Mouse (Mus musculus): ENCODE data around the gene Dnah12. TPM values are rescaled to one million over a fixed set of nuclear protein-coding genes. Genes with fewer than 3 reads are reported as not detected.
"Not testable (repeated sequence)": the region's sequence is repeated elsewhere in the genome, so short reads cannot be mapped to it uniquely, and the experiment has no call there.

Dnah12 gene
- polyA plus RNA-seq, 1 experiment from 2014 or later, result 0.05 TPM

- H3K9ac ChIP-seq (ENCODE audit: low read length), result no peak overlapping the region
- ATAC-seq (ENCODE audit: insufficient read depth, low FRiP score), result peak; percentile 13; the same call in 1 of the 2 replicates
- 55% methylated on average over 3 of the region's 3 CpGs for WGBS
These were observed 194.2 kb downstream of the Dnah12 start for GRCm38 (mm10) chr14:26887244-26887643.

GRCm38 (mm10) chr14:26890777-26891176 lies 197.7 kb downstream of the Dnah12 start:
- no peaks in the 10 kb centered on the region for H3K36me3 ChIP-seq (ENCODE audit: control insufficient read depth, insufficient read depth, low read length)
- no peak overlapping the region for H3K9ac ChIP-seq (ENCODE audit: low read length)
- ATAC-seq (ENCODE audit: insufficient read depth, low FRiP score), result no peak
- WGBS, result 82% methylated on average over 3 of the region's 3 CpGs
- H3K4me3 ChIP-seq (replicated peaks; ENCODE audit: low read length), result no peak overlapping the region
- H3K4me2 ChIP-seq (ENCODE audit: low read depth, low read length), result no peak overlapping the region
- H3K4me1 ChIP-seq (ENCODE audit: control insufficient read depth, insufficient read depth, low read length), result no peaks in the 10 kb centered on the region
- no peaks in the 10 kb centered on the region for H3K27me3 ChIP-seq (ENCODE audit: control insufficient read depth, insufficient read depth, low read length)
- no peak overlapping the region for H3K27ac ChIP-seq (ENCODE audit: low read length)
- no peaks in the 10 kb centered on the region for H3K9me3 ChIP-seq (replicated peaks; ENCODE audit: control insufficient read depth, low read length)

More at GRCm38 (mm10) chr14:26887244-26887643, 194.2 kb downstream of the Dnah12 start:
- Histone ChIP-seq H3K27ac (ENCODE audit: low read length) (no peak overlapping the region), H3K4me2 (ENCODE audit: low read depth, low read length) (no peak overlapping the region), H3K4me3 (replicated peaks; ENCODE audit: low read length) (no peak overlapping the region), H3K27me3 (ENCODE audit: control insufficient read depth, insufficient read depth, low read length) (no peaks in the 10 kb centered on the region), H3K9me3 (replicated peaks; ENCODE audit: control insufficient read depth, low read length) (no peaks in the 10 kb centered on the region), H3K36me3 (ENCODE audit: control insufficient read depth, insufficient read depth, low read length) (no peaks in the 10 kb centered on the region), H3K4me1 (ENCODE audit: control insufficient read depth, insufficient read depth, low read length) (no peaks in the 10 kb centered on the region)

- no peak within 1 kb of the TSS for H3K4me2 ChIP-seq (ENCODE audit: low read depth, low read length)
- H3K36me3 ChIP-seq (ENCODE audit: control insufficient read depth, insufficient read depth, low read length), result no peaks in the 10 kb centered on the region
- ATAC-seq (ENCODE audit: insufficient read depth, low FRiP score), result no peak
- WGBS, result 89% methylated on average over 4 of the region's 4 CpGs
- no peak within 1 kb of the TSS for H3K4me3 ChIP-seq (replicated peaks; ENCODE audit: low read length)
- H3K27ac ChIP-seq (ENCODE audit: low read length), result no peak within 1 kb of the TSS
- no peaks in the 10 kb centered on the region for H3K4me1 ChIP-seq (ENCODE audit: control insufficient read depth, insufficient read depth, low read length)
- H3K9me3 ChIP-seq (replicated peaks; ENCODE audit: control insufficient read depth, low read length), result no peaks in the 10 kb centered on the region
- no peak within 1 kb of the TSS for H3K9ac ChIP-seq (ENCODE audit: low read length)
- no peaks in the 10 kb centered on the region for H3K27me3 ChIP-seq (ENCODE audit: control insufficient read depth, insufficient read depth, low read length)
These were observed 201.3 kb downstream of the Dnah12 start, which contains the start of gene Asb14 for GRCm38 (mm10) chr14:26894392-26894791. Gene Asb14, plus strand, starts transcription at chr14:26894557.

- ATAC-seq (ENCODE audit: insufficient read depth, low FRiP score), result no peak
- H3K4me3 ChIP-seq (replicated peaks; ENCODE audit: low read length), result no peak overlapping the region
- H3K4me2 ChIP-seq (ENCODE audit: low read depth, low read length), result no peak overlapping the region
- H3K9me3 ChIP-seq (replicated peaks; ENCODE audit: control insufficient read depth, low read length), result no peaks in the 10 kb centered on the region
- H3K36me3 ChIP-seq (ENCODE audit: control insufficient read depth, insufficient read depth, low read length), result no peaks in the 10 kb centered on the region
- H3K9ac ChIP-seq (ENCODE audit: low read length), result no peak overlapping the region
- no peaks in the 10 kb centered on the region for H3K4me1 ChIP-seq (ENCODE audit: control insufficient read depth, insufficient read depth, low read length)
- 75% methylated on average over 2 of the region's 2 CpGs for WGBS
- H3K27me3 ChIP-seq (ENCODE audit: control insufficient read depth, insufficient read depth, low read length), result no peaks in the 10 kb centered on the region
- H3K27ac ChIP-seq (ENCODE audit: low read length), result no peak overlapping the region
These were observed 206.4 kb downstream of the Dnah12 start for GRCm38 (mm10) chr14:26899490-26899889.

- no peaks in the 10 kb centered on the region for H3K36me3 ChIP-seq (ENCODE audit: control insufficient read depth, insufficient read depth, low read length)
- H3K4me3 ChIP-seq (replicated peaks; ENCODE audit: low read length), result no peak overlapping the region
- 77% methylated on average over 12 of the region's 12 CpGs for WGBS
- no peak overlapping the region for H3K4me2 ChIP-seq (ENCODE audit: low read depth, low read length)
- H3K27ac ChIP-seq (ENCODE audit: low read length), result no peak overlapping the region
- H3K9me3 ChIP-seq (replicated peaks; ENCODE audit: control insufficient read depth, low read length), result no peaks in the 10 kb centered on the region
- no peak for ATAC-seq (ENCODE audit: insufficient read depth, low FRiP score)
- H3K27me3 ChIP-seq (ENCODE audit: control insufficient read depth, insufficient read depth, low read length), result no peaks in the 10 kb centered on the region
- no peak overlapping the region for H3K9ac ChIP-seq (ENCODE audit: low read length)
- H3K4me1 ChIP-seq (ENCODE audit: control insufficient read depth, insufficient read depth, low read length), result no peaks in the 10 kb centered on the region
These were observed 207.8 kb downstream of the Dnah12 start for GRCm38 (mm10) chr14:26900893-26901292.

GRCm38 (mm10) chr14:26907401-26907800 lies 214.3 kb downstream of the Dnah12 start:
- H3K27me3 ChIP-seq (ENCODE audit: control insufficient read depth, insufficient read depth, low read length), result no peaks in the 10 kb centered on the region
- H3K36me3 ChIP-seq (ENCODE audit: control insufficient read depth, insufficient read depth, low read length), result no peaks in the 10 kb centered on the region
- ATAC-seq (ENCODE audit: insufficient read depth, low FRiP score), result no peak
- H3K9me3 ChIP-seq (replicated peaks; ENCODE audit: control insufficient read depth, low read length), result no peaks in the 10 kb centered on the region
- H3K27ac ChIP-seq (ENCODE audit: low read length), result no peak overlapping the region
- H3K4me1 ChIP-seq (ENCODE audit: control insufficient read depth, insufficient read depth, low read length), result no peaks in the 10 kb centered on the region
- H3K4me3 ChIP-seq (replicated peaks; ENCODE audit: low read length), result no peak overlapping the region
- H3K9ac ChIP-seq (ENCODE audit: low read length), result no peak overlapping the region
- WGBS, result 85% methylated on average over 4 of the region's 4 CpGs
- no peak overlapping the region for H3K4me2 ChIP-seq (ENCODE audit: low read depth, low read length)

- H3K9ac ChIP-seq (ENCODE audit: low read length); ATAC-seq (ENCODE audit: insufficient read depth, low FRiP score); H3K4me3 ChIP-seq (replicated peaks; ENCODE audit: low read length); H3K27me3 ChIP-seq (ENCODE audit: control insufficient read depth, insufficient read depth, low read length); H3K4me1 ChIP-seq (ENCODE audit: control insufficient read depth, insufficient read depth, low read length); H3K27ac ChIP-seq (ENCODE audit: low read length); H3K4me2 ChIP-seq (ENCODE audit: low read depth, low read length); H3K36me3 ChIP-seq (ENCODE audit: control insufficient read depth, insufficient read depth, low read length); H3K9me3 ChIP-seq (replicated peaks; ENCODE audit: control insufficient read depth, low read length): not testable (repeated sequence)
- 45% methylated on average over 9 of the region's 9 CpGs for WGBS
These were observed 217.4 kb downstream of the Dnah12 start for GRCm38 (mm10) chr14:26910461-26910860.

- Histone ChIP-seq H3K27ac (ENCODE audit: low read length) (no peak overlapping the region), H3K9ac (ENCODE audit: low read length) (no peak overlapping the region), H3K4me2 (ENCODE audit: low read depth, low read length) (no peak overlapping the region), H3K4me1 (ENCODE audit: control insufficient read depth, insufficient read depth, low read length) (no peaks in the 10 kb centered on the region), H3K9me3 (replicated peaks; ENCODE audit: control insufficient read depth, low read length) (no peaks in the 10 kb centered on the region), H3K36me3 (ENCODE audit: control insufficient read depth, insufficient read depth, low read length) (no peaks in the 10 kb centered on the region), H3K4me3 (replicated peaks; ENCODE audit: low read length) (no peak overlapping the region), H3K27me3 (ENCODE audit: control insufficient read depth, insufficient read depth, low read length) (no peaks in the 10 kb centered on the region)
- 61% methylated on average over 6 of the region's 6 CpGs for WGBS
- ATAC-seq (ENCODE audit: insufficient read depth, low FRiP score), result no peak
These were observed 218.1 kb downstream of the Dnah12 start for GRCm38 (mm10) chr14:26911201-26911600.

- Histone ChIP-seq H3K4me2 (ENCODE audit: low read depth, low read length) (no peak overlapping the region), H3K9me3 (replicated peaks; ENCODE audit: control insufficient read depth, low read length) (no peaks in the 10 kb centered on the region), H3K27ac (ENCODE audit: low read length) (no peak overlapping the region), H3K27me3 (ENCODE audit: control insufficient read depth, insufficient read depth, low read length) (no peaks in the 10 kb centered on the region), H3K36me3 (ENCODE audit: control insufficient read depth, insufficient read depth, low read length) (no peaks in the 10 kb centered on the region), H3K4me1 (ENCODE audit: control insufficient read depth, insufficient read depth, low read length) (no peaks in the 10 kb centered on the region), H3K4me3 (replicated peaks; ENCODE audit: low read length) (no peak overlapping the region), H3K9ac (ENCODE audit: low read length) (no peak overlapping the region)
- WGBS, result 89% methylated on average over 13 of the region's 13 CpGs
- no peak for ATAC-seq (ENCODE audit: insufficient read depth, low FRiP score)
These were observed 218.8 kb downstream of the Dnah12 start for GRCm38 (mm10) chr14:26911826-26912225.
